Mouse (Mus musculus): Measurements from ENCODE around the gene Gfy. TPM values are rescaled to one million over a fixed set of nuclear protein-coding genes. Genes with fewer than 3 reads are reported as not detected.

The Gfy gene
- polyA plus RNA-seq, 1 experiment from 2014 or later = not detected

- no peaks in the 10 kb centered on the region for H3K36me3 ChIP-seq
- WGBS = 17% methylated on average over 10 of the region's 10 CpGs
- peaks cover 11% of the 10 kb centered on the region; the same call in 1 of the 2 replicates for H3K4me1 ChIP-seq (replicated peaks)
- H3K4me3 ChIP-seq (replicated peaks) = no peak overlapping the region
- H3K9me3 ChIP-seq = peaks cover 30% of the 10 kb centered on the region
- H3K27ac ChIP-seq = no peak overlapping the region
- H3K4me2 ChIP-seq = no peak overlapping the region
- peaks cover 97% of the 10 kb centered on the region for H3K27me3 ChIP-seq
- ATAC-seq (ENCODE audit: insufficient number of reproducible peaks, insufficient read depth, low FRiP score, low TSS enrichment, low read depth) = no peak
- no peak overlapping the region for H3K9ac ChIP-seq (replicated peaks)
These were observed 12.4 kb downstream of the Gfy start for GRCm38 (mm10) chr7:45166950-45167401.

GRCm38 (mm10) chr7:45165701-45166100 is 13.7 kb downstream of the Gfy start:
- WGBS = 42% methylated on average over 11 of the region's 11 CpGs
- peaks cover 84% of the 10 kb centered on the region for H3K27me3 ChIP-seq

GRCm38 (mm10) chr7:45164833-45165232 is 14.5 kb downstream of the Gfy start:
- no peak overlapping the region for H3K9ac ChIP-seq (replicated peaks)
- H3K4me1 ChIP-seq (replicated peaks) = peaks cover 15% of the 10 kb centered on the region; the same call in 1 of the 2 replicates
- no peak for ATAC-seq (ENCODE audit: insufficient number of reproducible peaks, insufficient read depth, low FRiP score, low TSS enrichment, low read depth)
- no peak overlapping the region for H3K4me3 ChIP-seq (replicated peaks)
- no peak overlapping the region for H3K27ac ChIP-seq
- peaks cover 76% of the 10 kb centered on the region for H3K27me3 ChIP-seq
- H3K4me2 ChIP-seq = no peak overlapping the region
- WGBS = 66% methylated on average over 5 of the region's 5 CpGs
- peaks cover 10% of the 10 kb centered on the region for H3K36me3 ChIP-seq
- peaks cover 16% of the 10 kb centered on the region for H3K9me3 ChIP-seq

More at GRCm38 (mm10) chr7:45165701-45166100, 13.7 kb downstream of the Gfy start:
- Histone ChIP-seq H3K4me1 (replicated peaks) (peaks cover 15% of the 10 kb centered on the region; the same call in 1 of the 2 replicates), H3K9ac (replicated peaks) (no peak overlapping the region), H3K27ac (no peak overlapping the region), H3K4me3 (replicated peaks) (no peak overlapping the region), H3K36me3 (peaks cover 1% of the 10 kb centered on the region; the same call in 1 of the 2 replicates), H3K9me3 (peaks cover 25% of the 10 kb centered on the region), H3K4me2 (no peak overlapping the region)
- ATAC-seq (ENCODE audit: insufficient number of reproducible peaks, insufficient read depth, low FRiP score, low TSS enrichment, low read depth) = no peak

GRCm38 (mm10) chr7:45163735-45164490 is 15.5 kb downstream of the Gfy start, which contains the start of gene Slc17a7:
TSS of gene Slc17a7 (plus strand) at chr7:45163949.
- ATAC-seq (ENCODE audit: insufficient number of reproducible peaks, insufficient read depth, low FRiP score, low TSS enrichment, low read depth) = no peak

GRCm38 (mm10) chr7:45162996-45163615 is 16.3 kb downstream of the Gfy start:
- ATAC-seq (ENCODE audit: insufficient number of reproducible peaks, insufficient read depth, low FRiP score, low TSS enrichment, low read depth) = no peak
- peaks cover 58% of the 10 kb centered on the region for H3K27me3 ChIP-seq
- H3K9me3 ChIP-seq = peaks cover 3% of the 10 kb centered on the region; the same call in 1 of the 2 replicates
- 72% methylated on average over 9 of the region's 9 CpGs for WGBS
- H3K4me2 ChIP-seq = peak overlapping the region; percentile 70; the same call in 1 of the 2 replicates
- no peak overlapping the region; the same call in 1 of the 2 replicates for H3K9ac ChIP-seq (replicated peaks)
- peaks cover 15% of the 10 kb centered on the region; the same call in 1 of the 2 replicates for H3K4me1 ChIP-seq (replicated peaks)
- no peak overlapping the region for H3K4me3 ChIP-seq (replicated peaks)
- H3K36me3 ChIP-seq = peaks cover 27% of the 10 kb centered on the region
- no peak overlapping the region for H3K27ac ChIP-seq

More at GRCm38 (mm10) chr7:45163735-45164490, 15.5 kb downstream of the Gfy start, which contains the start of gene Slc17a7:
- H3K27me3 ChIP-seq = peaks cover 67% of the 10 kb centered on the region
- H3K4me1 ChIP-seq (replicated peaks) = peaks cover 15% of the 10 kb centered on the region; the same call in 1 of the 2 replicates
- peaks cover 7% of the 10 kb centered on the region; the same call in 1 of the 2 replicates for H3K9me3 ChIP-seq
- peak within 1 kb of the TSS; percentile 61 for H3K9ac ChIP-seq (replicated peaks)
- 2% methylated on average over 41 of the region's 41 CpGs for WGBS
- H3K27ac ChIP-seq = no peak within 1 kb of the TSS
- peaks cover 19% of the 10 kb centered on the region for H3K36me3 ChIP-seq
- peak within 1 kb of the TSS; percentile 44 for H3K4me3 ChIP-seq (replicated peaks)
- peak within 1 kb of the TSS; percentile 70 for H3K4me2 ChIP-seq

- Histone ChIP-seq H3K4me3 (replicated peaks) (peak overlapping the region; percentile 40), H3K9me3 (peaks cover 3% of the 10 kb centered on the region; the same call in 1 of the 2 replicates), H3K9ac (replicated peaks) (no peak overlapping the region; the same call in 1 of the 2 replicates), H3K4me2 (peak overlapping the region; percentile 70), H3K36me3 (peaks cover 33% of the 10 kb centered on the region), H3K27ac (no peak overlapping the region), H3K27me3 (peaks cover 53% of the 10 kb centered on the region), H3K4me1 (replicated peaks) (peaks cover 15% of the 10 kb centered on the region; the same call in 1 of the 2 replicates)
- peak; percentile 48 for ATAC-seq (ENCODE audit: insufficient number of reproducible peaks, insufficient read depth, low FRiP score, low TSS enrichment, low read depth)
- WGBS = 28% methylated on average over 6 of the region's 6 CpGs
These were observed 16.8 kb downstream of the Gfy start for GRCm38 (mm10) chr7:45162551-45162950.

- H3K27me3 ChIP-seq = peaks cover 46% of the 10 kb centered on the region
- H3K27ac ChIP-seq = no peak overlapping the region
- H3K4me3 ChIP-seq (replicated peaks) = peak overlapping the region; percentile 40
- H3K4me2 ChIP-seq = peak overlapping the region; percentile 70
- no peak overlapping the region; the same call in 1 of the 2 replicates for H3K9ac ChIP-seq (replicated peaks)
- peaks cover 15% of the 10 kb centered on the region; the same call in 1 of the 2 replicates for H3K4me1 ChIP-seq (replicated peaks)
- 4% methylated on average over 35 of the region's 35 CpGs for WGBS
- H3K9me3 ChIP-seq = peaks cover 2% of the 10 kb centered on the region; the same call in 1 of the 2 replicates
- peak; percentile 88 for ATAC-seq (ENCODE audit: insufficient number of reproducible peaks, insufficient read depth, low FRiP score, low TSS enrichment, low read depth)
- H3K36me3 ChIP-seq = peaks cover 39% of the 10 kb centered on the region
These were observed 17.5 kb downstream of the Gfy start for GRCm38 (mm10) chr7:45161612-45162473.

- Histone ChIP-seq H3K27me3 (peaks cover 36% of the 10 kb centered on the region), H3K9ac (replicated peaks) (no peak overlapping the region), H3K36me3 (peaks cover 44% of the 10 kb centered on the region), H3K27ac (no peak overlapping the region), H3K4me1 (replicated peaks) (peaks cover 15% of the 10 kb centered on the region; the same call in 1 of the 2 replicates), H3K9me3 (no peaks in the 10 kb centered on the region), H3K4me2 (no peak overlapping the region), H3K4me3 (replicated peaks) (no peak overlapping the region)
- 96% methylated on average over 3 of the region's 3 CpGs for WGBS
- ATAC-seq (ENCODE audit: insufficient number of reproducible peaks, insufficient read depth, low FRiP score, low TSS enrichment, low read depth) = no peak
These were observed 18.5 kb downstream of the Gfy start for GRCm38 (mm10) chr7:45160866-45161265.

- ATAC-seq (ENCODE audit: insufficient number of reproducible peaks, insufficient read depth, low FRiP score, low TSS enrichment, low read depth) = no peak
- H3K9me3 ChIP-seq = no peaks in the 10 kb centered on the region
- no peak overlapping the region for H3K4me3 ChIP-seq (replicated peaks)
- H3K27me3 ChIP-seq = peaks cover 31% of the 10 kb centered on the region
- no peak overlapping the region for H3K27ac ChIP-seq
- no peak overlapping the region for H3K4me2 ChIP-seq
- peaks cover 18% of the 10 kb centered on the region; the same call in 1 of the 2 replicates for H3K4me1 ChIP-seq (replicated peaks)
- peaks cover 45% of the 10 kb centered on the region for H3K36me3 ChIP-seq
- no peak overlapping the region for H3K9ac ChIP-seq (replicated peaks)
- 95% methylated on average over 6 of the region's 6 CpGs for WGBS
These were observed 19.0 kb downstream of the Gfy start for GRCm38 (mm10) chr7:45160316-45160800.

- 91% methylated on average over 6 of the region's 6 CpGs for WGBS
These were observed 20.4 kb downstream of the Gfy start for GRCm38 (mm10) chr7:45158991-45159390.

More at GRCm38 (mm10) chr7:45158991-45159390, 20.4 kb downstream of the Gfy start:
- no peak for ATAC-seq (ENCODE audit: insufficient number of reproducible peaks, insufficient read depth, low FRiP score, low TSS enrichment, low read depth)
- Histone ChIP-seq H3K36me3 (peaks cover 45% of the 10 kb centered on the region), H3K4me1 (replicated peaks) (peaks cover 23% of the 10 kb centered on the region), H3K27ac (no peak overlapping the region), H3K4me3 (replicated peaks) (no peak overlapping the region), H3K9ac (replicated peaks) (no peak overlapping the region), H3K9me3 (no peaks in the 10 kb centered on the region), H3K4me2 (no peak overlapping the region), H3K27me3 (peaks cover 17% of the 10 kb centered on the region)

Data from limb, embryonic 12.5 days (tissue).